Mouse (Mus musculus): ENCODE data around the gene Enthd1.
A peak's percentile ranks its signal among the peaks of the same experiment; 100 is the strongest.
"Not testable (repeated sequence)": the region's sequence is repeated elsewhere in the genome, so short reads cannot be mapped to it uniquely, and the experiment has no call there.

Enthd1 gene

GRCm38 (mm10) chr15:80565106-80565665, at the start of gene Enthd1:
TSS of gene Enthd1 (minus strand) at chr15:80565156.
- no peak for DNase-seq

DNA sequence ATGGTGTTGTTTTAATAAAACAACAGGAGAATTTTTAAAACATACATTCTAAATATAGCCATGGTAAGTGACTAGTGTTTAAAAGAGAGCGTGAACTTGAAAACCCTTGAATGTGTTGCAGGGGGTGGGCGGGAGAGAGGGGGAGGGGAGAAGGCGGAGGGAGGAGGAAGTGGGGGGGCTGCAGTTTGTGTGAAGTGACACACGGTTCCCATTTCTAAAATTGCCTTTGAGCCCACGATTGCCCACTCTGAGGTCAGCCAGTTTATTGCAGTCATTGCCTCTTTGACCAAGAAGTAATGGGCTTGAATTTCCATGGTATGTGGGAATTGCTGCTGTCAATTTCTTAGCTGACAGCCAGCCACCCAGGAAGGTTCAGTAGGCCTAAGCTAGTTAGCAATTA, 48.9 kb upstream of the Enthd1 start:
- DNase-seq: no peak

DNA sequence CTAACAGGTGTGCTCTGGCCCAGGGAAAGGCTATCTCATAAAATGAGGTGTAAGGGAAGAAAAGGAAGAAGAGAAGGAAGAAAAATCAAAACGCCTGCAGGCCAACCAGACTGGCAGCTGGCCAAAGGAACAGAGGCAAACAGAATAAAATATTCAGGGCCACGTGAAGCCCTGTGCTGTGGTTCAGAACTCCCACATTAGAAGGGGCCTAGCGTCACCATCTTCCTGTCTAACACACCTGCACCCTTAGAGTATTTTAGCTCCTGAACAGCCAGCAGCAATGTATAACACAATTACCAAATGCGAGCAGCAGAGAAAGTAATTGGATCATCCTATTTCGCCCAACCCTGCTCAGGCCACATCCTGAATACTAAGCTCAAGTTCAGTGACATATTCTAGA, 46.5 kb upstream of the Enthd1 start:
- peak in 1 of 2 experiments; percentile 11 for DNase-seq

DNA sequence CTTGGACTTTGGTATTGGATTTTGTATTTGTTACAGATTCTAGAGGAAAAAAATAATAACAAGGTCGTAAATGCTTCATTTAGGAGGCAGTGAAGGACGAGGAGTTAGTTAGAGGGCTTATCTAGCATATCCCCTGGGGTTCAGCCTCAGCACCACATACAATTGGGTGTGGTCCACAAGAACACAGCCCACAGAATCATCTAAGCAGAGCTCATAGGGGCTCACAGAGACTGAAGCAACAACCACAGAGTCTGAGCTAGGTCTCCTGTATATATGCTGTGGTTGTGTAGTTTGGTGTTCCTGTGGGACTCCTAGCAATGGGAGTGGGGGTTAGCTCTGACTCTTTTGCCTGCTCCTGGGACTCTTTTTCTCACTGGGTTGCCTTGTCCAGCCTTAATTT, 45.4 kb upstream of the Enthd1 start:
- DNase-seq: no peak

GRCm38 (mm10) chr15:80607970-80608369, 43.0 kb upstream of the Enthd1 start:
- no peak for DNase-seq

- DNase-seq: no peak
Measured at GRCm38 (mm10) chr15:80604026-80604425, 39.1 kb upstream of the Enthd1 start.

DNA sequence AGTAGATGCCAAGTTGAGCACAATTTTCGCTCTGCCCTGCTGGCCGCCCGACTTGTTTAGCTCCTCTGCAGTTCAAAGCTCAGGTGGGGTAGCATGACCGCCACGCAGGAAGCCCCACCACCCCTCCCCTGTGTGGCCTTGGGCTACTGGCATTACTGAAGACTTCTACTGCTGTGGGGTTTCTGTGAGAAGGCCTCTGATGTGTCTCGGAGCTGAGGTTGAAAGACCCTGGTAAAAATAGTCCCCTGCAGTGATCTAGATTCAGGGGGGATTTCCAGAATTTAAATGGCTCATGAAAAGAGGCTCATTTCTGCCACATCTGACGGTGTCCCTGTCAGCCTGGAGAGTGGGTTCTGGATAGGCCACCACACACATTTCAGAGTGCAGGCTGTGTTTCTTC, 37.5 kb upstream of the Enthd1 start:
- no peak for DNase-seq

- no peak for DNase-seq
Measured at GRCm38 (mm10) chr15:80601456-80601855, 36.5 kb upstream of the Enthd1 start.

GRCm38 (mm10) chr15:80599843-80600242, 34.9 kb upstream of the Enthd1 start:
- no peak for DNase-seq

DNA sequence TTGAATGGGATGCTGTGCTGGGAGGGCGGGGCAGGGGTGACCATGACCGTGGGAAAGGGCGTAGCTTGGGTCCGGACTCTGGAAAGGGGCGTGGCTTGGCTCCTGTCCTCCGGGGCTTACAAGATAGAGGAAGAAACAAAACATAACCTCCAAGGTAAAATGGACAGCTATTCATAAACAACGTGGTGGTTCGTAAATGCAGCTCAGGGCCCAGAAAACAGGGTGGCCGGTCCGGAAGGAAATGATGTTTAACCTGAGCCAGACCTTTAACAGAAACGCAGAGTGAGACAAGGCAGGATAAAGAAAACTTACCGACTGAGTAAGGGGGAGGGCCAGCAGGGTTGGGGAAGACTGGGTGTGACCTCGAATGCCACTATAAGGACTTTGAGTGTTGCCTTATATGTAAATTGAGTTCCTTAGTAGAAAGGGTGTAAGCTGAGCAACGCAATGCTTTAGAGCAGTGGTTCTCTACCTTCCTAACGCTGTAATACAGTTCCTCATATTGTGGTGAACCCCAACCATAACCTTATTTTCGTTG, 34.3 kb upstream of the Enthd1 start:
- DNase-seq: peak; percentile 74 to 76

DNA sequence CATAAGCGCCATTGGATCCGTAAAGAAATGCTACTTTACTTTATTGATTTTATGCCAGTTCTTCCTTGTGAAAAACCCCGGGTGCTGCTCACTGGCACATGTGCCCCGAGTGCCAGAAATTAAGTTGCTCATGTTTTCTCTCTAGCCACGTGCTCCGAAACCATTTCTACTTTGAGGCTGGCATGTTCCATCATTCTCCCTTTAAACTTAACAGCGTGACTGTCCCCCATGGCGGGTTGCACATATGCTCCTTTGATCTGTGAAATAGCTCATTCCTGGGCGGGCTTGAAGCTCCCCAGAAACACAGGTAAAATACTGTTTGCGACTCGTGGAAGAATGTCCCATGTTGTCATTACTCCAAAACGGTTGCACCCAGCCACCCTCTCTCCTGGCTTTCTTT, 33.8 kb upstream of the Enthd1 start:
- DNase-seq: no peak

DNA sequence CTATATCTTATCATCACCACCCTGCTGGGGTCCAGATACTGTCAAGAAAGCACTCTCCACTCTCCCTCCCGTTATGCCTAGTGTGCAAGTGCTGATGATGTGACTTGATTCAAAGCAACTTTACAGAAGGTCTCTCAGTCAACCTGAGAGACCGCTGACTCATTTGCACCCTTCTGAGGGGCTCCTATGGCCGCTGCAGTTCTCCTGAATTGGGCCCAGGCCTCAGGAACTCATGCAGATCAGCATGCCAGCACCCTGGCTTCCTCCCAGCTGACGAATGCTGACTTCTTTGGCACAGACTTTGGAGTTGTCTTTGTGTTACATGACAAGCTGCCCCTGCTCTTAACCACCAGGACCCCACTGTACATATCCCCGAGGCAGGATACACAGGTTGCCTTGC, 28.9 kb upstream of the Enthd1 start:
- no peak for DNase-seq

- no peak for DNase-seq
Measured at GRCm38 (mm10) chr15:80592737-80593136, 27.8 kb upstream of the Enthd1 start.

DNA sequence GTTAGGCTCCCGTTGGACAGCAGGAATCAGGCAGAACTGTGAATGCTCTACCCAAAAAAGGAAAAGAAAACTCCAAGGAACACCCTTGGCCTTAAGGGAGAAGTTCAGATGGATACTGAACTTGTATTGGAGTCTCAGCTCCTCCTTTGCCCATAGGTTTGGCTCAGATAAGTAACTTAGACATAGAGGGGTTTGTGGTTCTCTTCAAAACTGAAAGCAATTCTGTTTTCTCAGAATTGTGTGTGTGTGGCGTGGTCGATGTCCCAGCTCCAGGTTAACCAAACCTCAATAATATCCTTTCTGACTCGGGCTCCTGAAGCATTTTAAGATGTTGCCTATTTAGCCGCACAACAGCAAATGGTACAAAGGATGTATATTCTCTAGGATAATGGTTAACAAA, 25.7 kb upstream of the Enthd1 start:
- no peak for DNase-seq

GRCm38 (mm10) chr15:80586296-80586695, 21.3 kb upstream of the Enthd1 start:
- DNase-seq: no peak

GRCm38 (mm10) chr15:80582581-80583495, 17.9 kb upstream of the Enthd1 start:
- no peak for DNase-seq

DNA sequence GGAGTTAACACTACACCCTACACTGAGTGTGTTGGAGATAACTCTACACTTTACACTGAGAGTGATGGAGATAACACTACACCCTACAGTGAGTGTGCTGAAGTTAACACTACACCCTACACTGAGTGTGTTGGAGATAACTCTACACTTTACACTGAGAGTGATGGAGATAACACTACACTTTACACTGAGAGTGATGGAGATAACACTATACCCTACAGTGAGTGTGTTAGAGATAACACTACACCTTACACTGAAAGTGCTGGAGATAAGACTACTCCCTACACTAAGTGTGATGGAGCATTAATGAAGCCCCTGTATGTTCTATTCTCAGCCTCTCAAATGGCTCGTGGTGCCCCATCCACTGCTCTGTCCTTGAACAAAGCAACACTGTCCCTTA, 15.6 kb upstream of the Enthd1 start:
- DNase-seq: not testable (repeated sequence)

GRCm38 (mm10) chr15:80579121-80579520, 14.2 kb upstream of the Enthd1 start:
- DNase-seq: no peak

GRCm38 (mm10) chr15:80577166-80577960, 12.4 kb upstream of the Enthd1 start:
- DNase-seq: no peak

- DNase-seq: no peak
Measured at GRCm38 (mm10) chr15:80576415-80576994, 11.5 kb upstream of the Enthd1 start.

DNA sequence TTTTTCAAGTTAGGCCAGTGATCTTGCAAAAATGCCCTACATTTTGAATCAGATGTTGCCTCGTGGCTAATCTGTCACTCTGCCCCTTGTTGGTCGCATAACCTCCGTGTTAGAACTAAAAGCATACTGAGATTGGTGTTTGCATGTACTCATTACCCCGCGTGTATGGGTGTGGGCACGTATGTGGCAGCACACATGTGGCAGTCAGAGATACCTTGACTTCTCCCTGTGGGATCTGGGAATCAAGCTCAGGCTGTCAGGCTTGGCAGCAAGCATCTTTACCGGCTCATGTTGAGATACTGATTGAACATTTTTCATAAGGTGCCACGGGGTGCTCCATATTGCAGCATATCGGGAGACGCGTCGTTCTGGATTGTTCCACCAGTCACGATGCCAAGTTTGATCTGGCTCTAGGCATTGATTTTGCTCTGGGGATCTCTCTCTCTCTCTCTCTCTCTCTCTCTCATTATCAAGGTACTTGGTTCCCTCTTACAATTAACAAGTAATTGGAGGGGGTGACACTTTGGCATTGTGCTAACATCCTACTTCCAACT, 10.9 kb upstream of the Enthd1 start:
- DNase-seq: no peak

DNA sequence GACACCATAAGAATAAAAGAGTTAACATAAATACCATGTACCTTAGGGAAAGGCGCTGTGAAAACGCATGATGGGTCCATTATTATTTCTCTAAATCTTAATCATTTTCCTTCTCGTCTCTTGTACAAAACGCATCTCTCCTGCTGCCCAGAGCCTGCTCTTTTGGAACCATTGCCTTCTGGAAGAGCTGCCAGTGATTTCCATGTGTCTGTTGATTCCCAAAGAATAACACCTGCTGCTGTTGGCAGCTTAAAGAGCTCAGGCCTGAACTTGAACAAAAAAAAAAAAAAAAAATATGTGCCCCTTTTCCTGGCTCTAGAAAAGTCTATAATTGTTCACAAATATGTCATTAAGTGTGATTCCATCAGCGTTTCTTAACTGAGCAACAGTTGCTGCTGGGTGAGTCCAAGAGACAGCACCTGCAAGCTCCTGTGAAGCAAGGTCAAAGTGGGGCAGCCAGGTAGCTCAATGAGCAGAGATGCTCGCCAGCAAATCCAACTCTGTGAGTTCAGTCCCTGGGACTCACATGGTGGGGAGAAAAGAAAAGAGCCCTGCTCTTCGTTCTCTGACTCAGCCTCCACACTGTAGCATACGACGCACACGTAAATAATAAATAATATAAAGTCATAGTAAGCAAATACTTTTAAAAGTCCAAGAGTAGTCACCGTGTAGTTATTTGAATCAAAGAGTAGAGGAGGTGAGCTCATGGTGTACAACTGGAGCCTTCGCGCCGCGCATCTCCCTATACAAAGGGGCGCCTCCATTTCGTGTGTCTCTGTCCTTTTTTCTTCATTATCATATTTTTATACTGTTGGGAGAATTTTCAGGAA, 9.5 kb upstream of the Enthd1 start:
- DNase-seq: no peak
